Mouse (Mus musculus) liver, adult 2 months (tissue): Measurements from ENCODE around the gene Cd33. TPM values are rescaled to one million over a fixed set of nuclear protein-coding genes. Genes with fewer than 3 reads are reported as not detected.

Experiments used
- DNase-seq: peaks from one replicate; pipeline ENCODE4 v3.0.0-alpha.2; 2011; ENCODE audit warnings: low read depth, low spot score; ENCODE audit errors: extremely low read depth
- H3K27ac ChIP-seq: fragments of 200-500 bp; replicated peaks from 2 replicates; pipeline ENCODE4 v1.5.1; 2012; ENCODE audit warnings: low read depth, mild to moderate bottlenecking, control low read depth, inconsistent platforms, low read length; ENCODE audit not compliant: insufficient read depth
- H3K27me3 ChIP-seq: fragments of 200-500 bp; 2 replicates; pipeline ENCODE4 v1.6.1; 2012; ENCODE audit warnings: mild to moderate bottlenecking, moderate library complexity, low read length, inconsistent platforms; ENCODE audit not compliant: control insufficient read depth, insufficient read depth
- H3K36me3 ChIP-seq: fragments of 200-500 bp; 2 replicates; pipeline ENCODE4 v1.6.1; 2012; ENCODE audit warnings: low read length, inconsistent platforms; ENCODE audit not compliant: control insufficient read depth, insufficient read depth
- H3K4me1 ChIP-seq: fragments of 200-500 bp; 2 replicates; pipeline ENCODE4 v1.6.1; 2011; ENCODE audit warnings: low read length; ENCODE audit not compliant: control insufficient read depth, insufficient read depth
- H3K4me3 ChIP-seq: fragments of 200-500 bp; 2 replicates; pipeline ENCODE4 v1.5.1; 2011; ENCODE audit warnings: low read depth, mild to moderate bottlenecking, control low read depth, low read length, moderate library complexity; ENCODE audit not compliant: insufficient read depth
- H3K79me2 ChIP-seq: fragments of 200-500 bp; 2 replicates; pipeline ENCODE4 v1.6.1; 2012; ENCODE audit warnings: inconsistent platforms, mild to moderate bottlenecking, low read length, moderate library complexity; ENCODE audit not compliant: control insufficient read depth, insufficient read depth
- H3K9ac ChIP-seq: fragments of 200-500 bp; 2 replicates; pipeline ENCODE4 v1.6.1; 2012; ENCODE audit warnings: low read depth, mild to moderate bottlenecking, control low read depth, inconsistent platforms, low read length
- CTCF ChIP-seq: fragments of 200-500 bp; IDR thresholded peaks from 2 replicates; pipeline ENCODE4 v1.5.1; 2011; ENCODE audit warnings: low read depth, low read length, control low read depth
- POLR2A ChIP-seq: fragments of 200-500 bp; IDR thresholded peaks from 2 replicates; pipeline ENCODE4 v1.6.1; 2011; ENCODE audit warnings: low read length, control low read depth; ENCODE audit not compliant: insufficient read depth; ENCODE audit errors: extremely low read depth
- WGBS: fragments of 180-500 bp; shearing (Covaris S2); methylation state at CpG from one replicate; pipeline ENCODE4 v1.1.7; 2018; 5-methylcytosine and 5-hydroxymethylcytosine counted together
- polyA plus RNA-seq: library from polyadenylated mRNA; depleted of rRNA; stranded (reverse); fragments of >200 nt; gene quantifications from 2 replicates; pipeline ENCODE4 v1.2.3, GENCODE M21; 2012; rRNA removed
- total RNA-seq: library from RNA; depleted of rRNA; stranded (reverse); fragments of >200 nt; gene quantifications from 2 replicates; pipeline ENCODE4 v1.2.3, GENCODE M21; 2014; rRNA removed

Cd33 gene
- total RNA-seq (0.28 and 1.3 TPM in 2 replicates), polyA plus RNA-seq (0.16 and 1.0 TPM in 2 replicates)

GRCm38 (mm10) chr7:43544225-43544977, at the start of gene Cd33:
Gene Cd33 (minus strand): TSS chr7:43544428.
- no peak within 1 kb of the TSS for H3K9ac ChIP-seq
- no peak within 1 kb of the TSS for H3K4me3 ChIP-seq
- H3K36me3 ChIP-seq: no peaks in the 10 kb centered on the region
- TF ChIP-seq POLR2A: no peak
- no peak for TF ChIP-seq CTCF
- no peaks in the 10 kb centered on the region for H3K4me1 ChIP-seq
- no peaks in the 10 kb centered on the region for H3K79me2 ChIP-seq
- 0 out of 2 replicates have a peak, but pooled peaks cover 2% of the 10 kb centered on the region for H3K27me3 ChIP-seq
- 70% methylated on average over 7 of the region's 7 CpGs for WGBS
- peak; percentile 30 for DNase-seq
- H3K27ac ChIP-seq: no peak within 1 kb of the TSS

GRCm38 (mm10) chr7:43584790-43585189, 40.6 kb upstream of the Cd33 start:
- TF ChIP-seq CTCF (peak; percentile 26; the same call in 1 of the 2 replicates), POLR2A (no peak)
- no peak overlapping the region for H3K27ac ChIP-seq
- no peak overlapping the region for H3K9ac ChIP-seq
- WGBS: 93% methylated on average over 5 of the region's 5 CpGs
- no peak overlapping the region for H3K4me3 ChIP-seq
- peaks cover 3% of the 10 kb centered on the region for H3K4me1 ChIP-seq
- no peak for DNase-seq
- H3K27me3 ChIP-seq: no peaks in the 10 kb centered on the region
- H3K36me3 ChIP-seq: peaks cover 52% of the 10 kb centered on the region
- H3K79me2 ChIP-seq: no peaks in the 10 kb centered on the region; the same call in 1 of the 2 replicates

GRCm38 (mm10) chr7:43580526-43580925, 36.3 kb upstream of the Cd33 start:
- peaks cover 4% of the 10 kb centered on the region for H3K4me1 ChIP-seq
- H3K36me3 ChIP-seq: peaks cover 14% of the 10 kb centered on the region
- H3K27ac ChIP-seq: no peak overlapping the region
- 59% methylated on average over 5 of the region's 5 CpGs for WGBS
- no peak overlapping the region for H3K4me3 ChIP-seq
- H3K27me3 ChIP-seq: no peaks in the 10 kb centered on the region
- peak; percentile 25 for DNase-seq
- no peak for TF ChIP-seq POLR2A
- TF ChIP-seq CTCF: no peak
- no peak overlapping the region for H3K9ac ChIP-seq
- H3K79me2 ChIP-seq: no peaks in the 10 kb centered on the region; the same call in 1 of the 2 replicates

- peak within 1 kb of the TSS; percentile 58 for H3K9ac ChIP-seq
- under 1% methylated on average over 37 of the region's 37 CpGs for WGBS
- no peaks in the 10 kb centered on the region for H3K27me3 ChIP-seq
- H3K4me1 ChIP-seq: peaks cover 4% of the 10 kb centered on the region
- TF ChIP-seq POLR2A (peak; percentile 41; the same call in 1 of the 2 replicates), CTCF (no peak)
- peak within 1 kb of the TSS; percentile 62 for H3K27ac ChIP-seq
- peaks cover 7% of the 10 kb centered on the region for H3K36me3 ChIP-seq
- peak within 1 kb of the TSS; percentile 76 for H3K4me3 ChIP-seq
- no peaks in the 10 kb centered on the region; the same call in 1 of the 2 replicates for H3K79me2 ChIP-seq
- DNase-seq: peak; percentile 99
These were observed 35.4 kb upstream of the Cd33 start, which contains the start of gene Zfp719 for GRCm38 (mm10) chr7:43579440-43580171. Gene Zfp719 (plus strand): TSS chr7:43579610.

GRCm38 (mm10) chr7:43571216-43571615, 27.0 kb upstream of the Cd33 start:
- no peak for DNase-seq
- 91% methylated on average over 2 of the region's 2 CpGs for WGBS
- peaks cover 27% of the 10 kb centered on the region for H3K36me3 ChIP-seq
- H3K4me3 ChIP-seq: no peak overlapping the region
- no peak for TF ChIP-seq POLR2A
- H3K27me3 ChIP-seq: no peaks in the 10 kb centered on the region
- no peaks in the 10 kb centered on the region for H3K79me2 ChIP-seq
- H3K9ac ChIP-seq: no peak overlapping the region
- no peak overlapping the region for H3K27ac ChIP-seq
- H3K4me1 ChIP-seq: no peaks in the 10 kb centered on the region
